Mouse (Mus musculus): ENCODE measurements around the gene Tns4. TPM values are rescaled to one million over a fixed set of nuclear protein-coding genes. Genes with fewer than 3 reads are reported as not detected.
A peak's percentile ranks its signal among the peaks of the same experiment; 100 is the strongest.

Gene Tns4
- polyA plus RNA-seq, 1 experiment from 2014 or later = not detected

- no peak overlapping the region for H3K27ac ChIP-seq (replicated peaks)
- H3K4me2 ChIP-seq (replicated peaks) = no peak overlapping the region
- 82% methylated on average over 7 of the region's 7 CpGs for whole genome bisulfite sequencing
- no peak overlapping the region for H3K9ac ChIP-seq (replicated peaks)
- H3K9me3 ChIP-seq = no peaks in the 10 kb centered on the region
- no peaks in the 10 kb centered on the region for H3K4me1 ChIP-seq
- no peaks in the 10 kb centered on the region for H3K36me3 ChIP-seq
- H3K4me3 ChIP-seq = no peak overlapping the region
- no peak for ATAC-seq (replicated peaks)
- H3K27me3 ChIP-seq = no peaks in the 10 kb centered on the region
Observed at GRCm38 (mm10) chr11:99062661-99063060, 26.4 kb downstream of the Tns4 start.

- Histone ChIP-seq H3K4me3 (no peak overlapping the region), H3K27ac (replicated peaks) (no peak overlapping the region), H3K27me3 (no peaks in the 10 kb centered on the region), H3K36me3 (no peaks in the 10 kb centered on the region), H3K4me1 (peaks cover 4% of the 10 kb centered on the region), H3K4me2 (replicated peaks) (no peak overlapping the region), H3K9ac (replicated peaks) (no peak overlapping the region), H3K9me3 (no peaks in the 10 kb centered on the region)
- WGBS = 90% methylated on average over 3 of the region's 3 CpGs
- ATAC-seq (replicated peaks) = no peak
Observed at GRCm38 (mm10) chr11:99060435-99060834, 28.7 kb downstream of the Tns4 start.

GRCm38 (mm10) chr11:99055571-99056452 is 33.3 kb downstream of the Tns4 start:
- no peak for ATAC-seq (replicated peaks)
- WGBS = 5% methylated on average over 8 of the region's 8 CpGs
- Histone ChIP-seq H3K9ac (replicated peaks) (no peak overlapping the region), H3K27ac (replicated peaks) (no peak overlapping the region), H3K4me1 (peaks cover 6% of the 10 kb centered on the region), H3K9me3 (no peaks in the 10 kb centered on the region), H3K4me3 (no peak overlapping the region), H3K36me3 (peaks cover 8% of the 10 kb centered on the region), H3K27me3 (no peaks in the 10 kb centered on the region), H3K4me2 (replicated peaks) (no peak overlapping the region)

GRCm38 (mm10) chr11:99055143-99055542 is 34.0 kb downstream of the Tns4 start:
- 59% methylated on average over 4 of the region's 4 CpGs for WGBS
- Histone ChIP-seq H3K4me3 (no peak overlapping the region), H3K27me3 (no peaks in the 10 kb centered on the region), H3K4me1 (peaks cover 6% of the 10 kb centered on the region), H3K4me2 (replicated peaks) (no peak overlapping the region), H3K27ac (replicated peaks) (no peak overlapping the region), H3K36me3 (peaks cover 9% of the 10 kb centered on the region), H3K9me3 (no peaks in the 10 kb centered on the region), H3K9ac (replicated peaks) (no peak overlapping the region)
- ATAC-seq (replicated peaks) = no peak

- H3K27me3 ChIP-seq = no peaks in the 10 kb centered on the region
- no peaks in the 10 kb centered on the region for H3K9me3 ChIP-seq
- H3K4me2 ChIP-seq (replicated peaks) = no peak overlapping the region
- ATAC-seq (replicated peaks) = no peak
- peaks cover 9% of the 10 kb centered on the region for H3K36me3 ChIP-seq
- H3K4me3 ChIP-seq = no peak overlapping the region
- H3K27ac ChIP-seq (replicated peaks) = no peak overlapping the region; the same call in 1 of the 2 replicates
- peaks cover 13% of the 10 kb centered on the region; the same call in 1 of the 2 replicates for H3K4me1 ChIP-seq
- no peak overlapping the region for H3K9ac ChIP-seq (replicated peaks)
- 75% methylated on average over 2 of the region's 2 CpGs for WGBS
Observed at GRCm38 (mm10) chr11:99047643-99048042, 41.5 kb downstream of the Tns4 start.

- Histone ChIP-seq H3K9ac (replicated peaks) (no peak overlapping the region), H3K27me3 (no peaks in the 10 kb centered on the region), H3K36me3 (peaks cover 9% of the 10 kb centered on the region), H3K9me3 (no peaks in the 10 kb centered on the region), H3K4me1 (peaks cover 17% of the 10 kb centered on the region; the same call in 1 of the 2 replicates), H3K4me2 (replicated peaks) (no peak overlapping the region), H3K4me3 (no peak overlapping the region), H3K27ac (replicated peaks) (no peak overlapping the region)
- ATAC-seq (replicated peaks) = no peak
- 49% methylated on average over 5 of the region's 5 CpGs for WGBS
Observed at GRCm38 (mm10) chr11:99047120-99047519, 42.0 kb downstream of the Tns4 start.

- ATAC-seq (replicated peaks) = no peak
- no peak overlapping the region for H3K4me2 ChIP-seq (replicated peaks)
- peaks cover 31% of the 10 kb centered on the region for H3K4me1 ChIP-seq
- no peaks in the 10 kb centered on the region for H3K27me3 ChIP-seq
- no peak overlapping the region for H3K4me3 ChIP-seq
- H3K9ac ChIP-seq (replicated peaks) = no peak overlapping the region
- H3K36me3 ChIP-seq = no peaks in the 10 kb centered on the region
- 92% methylated on average over 12 of the region's 12 CpGs for WGBS
- H3K9me3 ChIP-seq = no peaks in the 10 kb centered on the region
- H3K27ac ChIP-seq (replicated peaks) = no peak overlapping the region
Observed at GRCm38 (mm10) chr11:99045159-99045889, 43.8 kb downstream of the Tns4 start.

GRCm38 (mm10) chr11:99044306-99044705 is 44.8 kb downstream of the Tns4 start:
- Histone ChIP-seq H3K4me2 (replicated peaks) (no peak overlapping the region), H3K4me1 (peaks cover 32% of the 10 kb centered on the region), H3K4me3 (no peak overlapping the region), H3K9ac (replicated peaks) (no peak overlapping the region), H3K9me3 (no peaks in the 10 kb centered on the region), H3K27ac (replicated peaks) (no peak overlapping the region), H3K27me3 (no peaks in the 10 kb centered on the region), H3K36me3 (no peaks in the 10 kb centered on the region)
- WGBS = 91% methylated on average over 5 of the region's 5 CpGs
- no peak for ATAC-seq (replicated peaks)

- Histone ChIP-seq H3K9me3 (no peaks in the 10 kb centered on the region), H3K4me2 (replicated peaks) (no peak overlapping the region), H3K27ac (replicated peaks) (no peak overlapping the region), H3K36me3 (no peaks in the 10 kb centered on the region), H3K4me3 (no peak overlapping the region), H3K4me1 (peaks cover 32% of the 10 kb centered on the region), H3K9ac (replicated peaks) (no peak overlapping the region), H3K27me3 (no peaks in the 10 kb centered on the region)
- 84% methylated on average over 6 of the region's 6 CpGs for WGBS
- no peak for ATAC-seq (replicated peaks)
Observed at GRCm38 (mm10) chr11:99043632-99044031, 45.5 kb downstream of the Tns4 start.

- H3K36me3 ChIP-seq = no peaks in the 10 kb centered on the region
- H3K4me1 ChIP-seq = peaks cover 32% of the 10 kb centered on the region
- peak overlapping the region; percentile 99 for H3K4me2 ChIP-seq (replicated peaks)
- no peak for ATAC-seq (replicated peaks)
- no peaks in the 10 kb centered on the region for H3K27me3 ChIP-seq
- H3K9me3 ChIP-seq = no peaks in the 10 kb centered on the region
- WGBS = 58% methylated on average over 12 of the region's 12 CpGs
- H3K27ac ChIP-seq (replicated peaks) = peak overlapping the region; percentile 57
- no peak overlapping the region for H3K9ac ChIP-seq (replicated peaks)
- H3K4me3 ChIP-seq = peak overlapping the region; percentile 83
Observed at GRCm38 (mm10) chr11:99042834-99043431, 46.2 kb downstream of the Tns4 start.

GRCm38 (mm10) chr11:99041841-99042780 is 47.0 kb downstream of the Tns4 start:
- Histone ChIP-seq H3K4me3 (peak overlapping the region; percentile 83), H3K27ac (replicated peaks) (peak overlapping the region; percentile 93), H3K9me3 (no peaks in the 10 kb centered on the region), H3K36me3 (no peaks in the 10 kb centered on the region), H3K27me3 (no peaks in the 10 kb centered on the region), H3K4me2 (replicated peaks) (peak overlapping the region; percentile 99), H3K4me1 (peaks cover 24% of the 10 kb centered on the region), H3K9ac (replicated peaks) (peak overlapping the region; percentile 90)
- 52% methylated on average over 16 of the region's 16 CpGs for WGBS
- no peak for ATAC-seq (replicated peaks)

Measured in forebrain, embryonic 15.5 days (tissue).